Mouse (Mus musculus): ENCODE measurements around the gene Invs.
A peak's percentile ranks its signal among the peaks of the same experiment; 100 is the strongest.

The Invs gene

DNA sequence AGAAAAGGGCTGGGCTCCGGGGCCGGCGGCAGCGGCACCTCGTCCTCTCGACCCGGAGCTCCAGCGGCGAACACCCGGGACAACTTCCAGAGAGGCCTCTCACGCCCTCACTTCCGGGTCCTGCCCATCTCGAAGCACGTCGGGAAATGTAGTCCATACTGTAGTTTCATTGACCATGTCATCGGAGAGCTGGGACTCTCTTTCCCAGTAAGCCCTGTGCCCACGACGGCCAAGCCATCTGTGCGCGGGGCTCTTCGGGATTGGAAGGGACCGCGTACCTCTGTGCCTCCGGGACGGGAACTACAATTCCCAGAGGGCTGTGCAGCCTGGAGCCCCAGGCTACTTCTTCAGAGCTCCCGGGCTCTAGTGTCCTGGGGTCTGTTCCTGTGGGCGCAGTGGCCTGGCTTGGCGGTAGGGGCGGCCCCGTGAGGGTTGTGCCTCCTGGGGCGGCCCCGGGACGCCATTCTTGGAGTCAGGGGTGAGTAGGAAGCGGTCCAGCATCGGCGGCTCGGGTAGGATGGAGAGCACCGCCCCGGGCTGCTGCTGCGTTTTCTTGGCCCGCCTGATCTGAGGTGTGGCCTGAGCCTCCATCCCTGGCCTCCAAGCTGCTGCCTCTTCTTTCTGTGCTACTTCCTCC, at the start of gene Invs, which contains the start of gene Erp44:
Invs (plus strand) TSS at position 263 of the 637 bp plus-strand sequence.
Erp44 (minus strand) TSS at position 61 of the 637 bp plus-strand sequence.
- peak; percentile 94 for DNase-seq

GRCm38 (mm10) chr4:48236721-48237120, 42.8 kb upstream of the Invs start:
- DNase-seq: no peak

GRCm38 (mm10) chr4:48239046-48239445, 40.5 kb upstream of the Invs start:
- DNase-seq: no peak

DNA sequence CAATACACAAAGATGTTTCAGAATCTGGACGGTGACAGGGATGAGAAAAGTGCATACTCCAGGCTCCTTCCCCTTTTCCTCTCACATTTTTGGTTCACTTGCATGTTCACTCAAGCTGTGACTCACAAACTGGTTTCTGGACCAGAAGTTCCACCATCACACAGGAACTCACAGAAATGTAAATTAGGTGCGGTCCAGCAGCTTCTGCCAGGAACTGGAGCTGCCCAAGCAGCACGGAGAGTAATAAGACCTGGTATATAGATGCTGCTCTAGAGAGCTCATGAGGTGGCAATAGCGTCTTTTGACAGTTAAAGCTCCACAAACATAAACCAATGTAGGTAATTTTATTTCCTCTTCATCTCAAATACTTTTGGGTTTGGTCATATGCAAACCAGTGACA, 37.1 kb upstream of the Invs start:
- DNase-seq: no peak

GRCm38 (mm10) chr4:48243737-48244136, 35.8 kb upstream of the Invs start:
- DNase-seq: no peak

GRCm38 (mm10) chr4:48244280-48244679, 35.3 kb upstream of the Invs start:
- DNase-seq: no peak

DNA sequence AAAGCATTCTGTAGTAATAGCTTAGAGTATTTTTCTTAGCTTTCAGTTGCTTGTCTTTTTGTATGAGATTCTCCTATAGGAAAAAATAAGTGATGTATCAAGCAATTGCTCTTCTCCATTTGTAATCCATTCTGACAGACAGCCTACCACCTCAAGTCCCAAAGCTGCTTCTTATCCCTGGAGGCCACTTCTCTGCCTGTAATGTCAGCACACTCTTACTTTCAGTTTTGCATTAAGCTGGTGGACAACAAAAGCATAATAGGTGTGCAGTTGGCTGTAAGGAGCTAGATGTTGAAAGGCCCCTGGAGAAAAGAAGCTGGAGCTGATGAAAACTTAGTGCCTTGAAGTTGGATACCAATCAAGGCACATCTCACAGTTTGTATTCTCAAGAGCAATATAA, 26.3 kb upstream of the Invs start:
- no peak for DNase-seq

GRCm38 (mm10) chr4:48258045-48258444, 21.5 kb upstream of the Invs start:
- no peak for DNase-seq

DNA sequence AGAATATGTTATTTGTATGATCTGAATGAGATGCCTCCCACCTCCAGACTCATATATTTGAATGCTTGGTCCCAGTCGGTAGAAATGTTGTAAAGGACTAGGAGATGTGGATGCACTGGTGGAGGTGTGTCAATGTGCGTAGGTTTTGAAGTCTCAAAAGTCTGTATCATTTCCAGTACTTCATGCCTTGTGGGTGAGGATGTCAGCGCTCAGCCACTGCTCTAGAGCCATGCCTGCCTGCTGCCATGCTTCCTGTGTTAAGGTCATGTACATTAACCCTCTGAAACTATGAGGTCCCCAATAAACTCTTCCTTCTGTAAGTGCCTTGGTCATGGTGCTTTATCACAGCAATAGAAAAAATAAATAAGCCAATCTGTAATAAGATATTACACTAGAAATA, 11.9 kb upstream of the Invs start:
- no peak for DNase-seq

DNA sequence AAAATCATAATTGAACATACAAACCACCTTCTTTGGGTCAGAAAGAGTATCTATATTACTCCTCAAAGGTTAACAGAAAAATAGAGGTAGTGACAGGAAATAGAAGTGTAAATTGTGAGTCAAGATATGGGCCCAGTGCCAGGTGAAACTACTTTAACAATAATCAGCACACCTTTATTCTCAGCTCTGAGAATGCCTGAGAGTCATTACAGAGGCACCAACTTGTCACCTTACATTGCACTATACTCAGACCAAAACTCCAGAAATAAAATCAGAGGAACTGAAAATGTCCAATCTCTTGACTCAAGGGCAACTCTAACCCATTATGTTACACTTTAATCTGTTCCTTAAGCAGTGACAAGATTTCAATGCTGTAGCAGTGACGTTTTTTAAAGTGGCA, 11.4 kb upstream of the Invs start:
- no peak for DNase-seq

DNA sequence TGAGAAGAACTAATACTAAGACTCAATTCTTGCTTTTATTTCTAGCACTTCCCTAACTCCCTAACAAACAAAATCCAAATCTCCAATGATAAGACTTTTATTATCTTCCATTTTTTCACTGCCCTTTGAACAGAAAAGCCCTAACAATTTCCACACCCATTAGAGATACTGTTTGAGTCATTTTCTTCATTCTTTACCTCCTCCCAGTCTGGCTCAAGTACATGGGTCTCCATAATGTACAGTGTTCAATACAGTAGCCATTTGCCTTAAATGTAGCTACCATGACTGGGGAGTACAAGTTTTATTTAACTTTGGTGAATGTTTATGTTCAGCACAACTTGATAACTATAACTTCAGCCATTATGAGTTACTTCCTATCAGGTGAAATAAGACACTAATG, 9.0 kb upstream of the Invs start:
- no peak for DNase-seq

DNA sequence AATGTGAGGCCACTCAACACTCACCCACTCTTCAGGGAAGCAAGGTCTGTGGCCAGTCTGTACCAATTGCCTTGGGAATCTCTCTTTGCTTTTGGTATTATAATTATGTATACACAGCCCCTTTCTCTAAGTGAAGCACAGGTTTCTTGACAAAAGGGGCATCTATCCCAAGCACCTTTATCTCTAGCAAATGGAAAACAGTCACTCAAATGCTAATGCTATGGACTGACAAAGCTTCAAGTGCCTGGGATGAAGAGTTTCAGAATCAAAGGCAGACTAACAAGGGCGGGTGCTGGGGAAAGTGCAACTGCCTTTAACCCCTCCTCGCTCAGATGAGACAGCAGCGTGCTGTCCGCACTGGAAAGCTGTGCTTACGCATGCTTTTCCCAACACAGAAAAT, 7.7 kb upstream of the Invs start:
- no peak for DNase-seq

DNA sequence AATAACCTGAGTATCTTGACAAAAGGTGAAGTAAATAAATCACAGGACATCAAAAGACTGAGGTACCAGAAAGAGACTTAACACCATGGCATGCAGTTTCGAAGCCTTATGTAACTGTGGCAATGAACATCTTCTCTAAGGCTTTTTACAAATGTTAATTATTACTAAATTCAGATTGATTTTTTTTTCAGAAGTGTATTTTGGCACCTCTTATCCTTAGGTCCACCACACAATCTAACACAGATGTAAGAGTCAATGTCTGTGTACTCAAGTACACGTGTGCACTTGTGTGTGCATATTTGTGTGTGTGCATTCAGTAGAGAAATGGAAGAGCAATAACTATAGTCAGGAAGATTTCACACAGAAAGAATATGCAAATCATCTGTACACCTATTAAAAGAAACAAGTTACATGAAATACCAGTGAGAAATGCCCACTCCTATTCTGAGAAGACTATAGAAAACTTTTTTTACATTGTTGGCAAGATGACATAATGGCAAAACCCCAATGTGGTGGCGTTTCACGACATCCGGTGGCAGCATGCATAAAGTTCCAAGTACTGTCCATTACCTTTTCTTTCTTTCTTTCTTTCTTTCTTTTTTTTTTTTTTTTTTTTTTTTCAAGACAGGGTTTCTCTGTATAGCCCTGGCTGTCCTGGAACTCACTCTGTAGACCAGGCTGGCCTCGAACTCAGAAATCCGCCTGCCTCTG, 6.3 kb upstream of the Invs start:
- no peak for DNase-seq

DNA sequence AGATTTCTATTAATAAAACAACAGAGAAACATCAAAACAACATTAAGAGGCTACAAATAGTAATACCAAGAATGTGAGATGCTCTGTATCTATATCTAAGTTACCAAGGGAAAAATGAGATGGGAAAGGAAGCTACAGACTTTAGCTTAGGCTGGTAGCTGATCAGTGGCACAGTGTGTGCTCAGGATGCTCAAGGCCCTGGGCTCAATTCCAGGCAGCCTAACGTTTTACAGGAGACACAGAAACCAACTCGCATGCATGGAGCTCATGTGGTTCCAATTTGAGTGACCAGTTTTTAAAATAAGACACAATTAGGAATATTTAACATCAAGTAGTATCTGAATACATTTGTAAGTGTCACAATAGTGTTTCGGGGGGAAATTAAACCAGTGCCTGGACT, 3.8 kb upstream of the Invs start:
- DNase-seq: no peak

GRCm38 (mm10) chr4:48277011-48277410, 2.5 kb upstream of the Invs start:
- DNase-seq: no peak

GRCm38 (mm10) chr4:48278757-48279497, 633 bp upstream of the Invs start:
- DNase-seq: no peak

GRCm38 (mm10) chr4:48281121-48281520, 1.6 kb downstream of the Invs start:
- DNase-seq: no peak

DNA sequence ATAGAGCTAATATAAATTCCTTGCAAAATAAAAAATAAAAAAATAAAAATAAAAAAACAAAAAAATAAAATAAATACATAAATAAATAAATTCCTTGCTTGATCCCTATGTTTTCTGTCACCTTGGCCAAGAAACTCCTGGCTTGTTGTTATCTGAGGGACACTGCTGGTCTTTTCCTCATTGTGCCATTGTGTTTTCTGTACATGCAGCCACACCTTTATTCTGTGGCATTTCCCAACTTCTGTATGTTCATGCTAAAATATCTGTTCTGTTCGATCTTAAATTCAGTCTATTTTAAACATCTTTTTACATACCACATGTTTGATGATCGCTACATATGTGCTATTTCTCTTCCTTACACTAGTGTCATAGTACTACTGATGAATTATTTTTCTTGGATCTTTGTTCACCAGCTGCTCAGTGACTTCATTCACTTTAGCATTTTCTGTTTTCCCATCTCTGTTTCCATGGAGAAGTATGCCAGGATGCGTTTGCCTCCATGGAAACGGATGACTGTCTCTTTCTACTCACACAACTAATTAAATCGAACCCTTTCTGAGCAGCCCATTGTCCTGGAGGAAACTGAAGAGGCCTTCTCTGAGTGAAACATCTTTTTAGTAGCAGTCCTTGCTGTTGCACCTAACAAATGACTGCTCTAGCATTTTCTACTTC, 7.7 kb downstream of the Invs start:
- DNase-seq: no peak

DNA sequence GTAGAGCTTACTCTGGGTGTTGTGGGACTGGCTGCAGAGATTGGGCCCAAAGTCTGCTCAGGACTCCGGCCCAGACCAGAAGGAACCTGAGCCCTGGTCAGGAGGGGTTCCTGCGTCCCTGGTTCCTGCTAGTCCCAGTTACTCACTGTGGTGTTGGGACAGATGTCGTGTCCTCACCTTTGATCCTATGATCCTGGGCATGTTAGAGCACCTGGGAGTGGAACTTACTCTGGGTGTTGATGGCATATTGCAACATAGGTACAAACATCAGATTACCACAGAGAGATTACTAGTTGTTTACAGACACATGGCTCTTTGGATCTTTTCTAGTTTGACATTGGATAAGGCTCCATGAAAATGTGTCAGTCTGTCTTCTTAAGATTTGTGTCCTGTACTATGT, 35.3 kb downstream of the Invs start:
- no peak for DNase-seq

DNA sequence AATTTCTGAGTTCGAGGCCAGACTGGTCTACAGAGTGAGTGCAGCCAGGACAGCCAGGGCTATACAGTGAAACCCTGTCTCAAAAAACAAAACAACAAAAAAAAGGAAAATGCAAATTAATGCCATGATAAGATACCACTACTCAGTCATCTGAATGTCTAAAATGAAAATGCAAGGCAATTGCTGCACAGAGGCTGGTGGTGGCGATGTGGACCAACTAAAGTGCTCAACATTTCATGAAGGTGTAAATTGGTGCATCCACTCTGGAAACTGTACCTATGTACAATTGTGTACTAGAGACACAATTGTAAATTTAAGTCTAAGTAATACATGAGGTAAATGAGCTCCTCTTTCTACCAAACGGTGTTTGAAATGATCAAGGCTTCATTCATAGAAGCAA, 36.5 kb downstream of the Invs start:
- no peak for DNase-seq

GRCm38 (mm10) chr4:48321276-48321675, 41.7 kb downstream of the Invs start:
- no peak for DNase-seq

GRCm38 (mm10) chr4:48322095-48322494, 42.5 kb downstream of the Invs start:
- DNase-seq: no peak

GRCm38 (mm10) chr4:48327192-48327591, 47.6 kb downstream of the Invs start:
- DNase-seq: no peak

GRCm38 (mm10) chr4:48328042-48328441, 48.5 kb downstream of the Invs start:
- no peak for DNase-seq
